In the genomic region with DNA sequence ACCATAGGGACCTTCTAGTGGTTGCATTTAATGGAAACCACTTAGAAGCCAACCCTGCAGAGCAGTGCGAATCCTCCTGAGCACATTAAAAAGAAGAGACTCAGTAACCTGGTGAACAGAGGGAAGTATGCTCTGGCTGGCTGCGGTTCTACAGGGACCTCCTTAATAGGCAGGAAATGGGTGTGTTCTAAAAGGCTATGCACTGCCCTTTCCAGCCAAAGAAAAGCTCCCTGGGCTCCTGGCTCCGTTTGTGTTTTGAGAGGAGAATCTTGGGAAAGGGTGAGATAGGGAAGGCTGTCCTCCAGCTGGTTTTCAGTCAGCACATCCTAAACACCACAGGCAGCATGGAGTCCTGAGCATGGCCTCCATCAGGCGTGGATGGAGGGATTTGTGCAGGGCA, we compare ENCODE assay signal across 18 mouse cellular contexts. TPM values are rescaled to one million over a fixed set of nuclear protein-coding genes. Genes with fewer than 3 reads are reported as not detected.
A peak's percentile ranks its signal among the peaks of the same experiment; 100 is the strongest.
DNase-seq lines count a peak whose midpoint lies in the region; TF ChIP-seq lines count a peak whose summit lies in the region.
"Had no signal": no experiment of that assay in that cellular context is flagged by ENCODE, and none has a peak within 500 bp of the region (broad histone marks: within the 10 kb centered on the region; RNA-seq: fewer than 3 reads in every experiment).

No protein-coding gene starts in this region.

- no peak overlapping the region for H3K4me3 ChIP-seq in left cerebral cortex, adult 2 months
- H3K4me3 ChIP-seq in thymus, adult 2 months (ENCODE audit: control insufficient read depth, insufficient read depth, low read length): no peak overlapping the region
- no peak overlapping the region for H3K4me3 ChIP-seq in macrophage (ENCODE audit: inconsistent target)
- H3K4me3 ChIP-seq in gastrocnemius, adult 2 months: no peak overlapping the region
- H3K4me3 ChIP-seq: heart, embryonic 15.5 days; hindbrain, embryonic 15.5 days; myocyte; stomach, embryonic 15.5 days had no signal

- WGBS in thymus, adult 2 months: 20% methylated on average over 4 of the region's 4 CpGs
- 13% methylated on average over 4 of the region's 4 CpGs for WGBS in macrophage (ENCODE audit: missing documents)

- no peaks in the 10 kb centered on the region for H3K36me3 ChIP-seq in thymus, adult 2 months (ENCODE audit: control insufficient read depth, insufficient read depth, low read length)
- H3K36me3 ChIP-seq in macrophage (ENCODE audit: inconsistent target): peaks cover 19% of the 10 kb centered on the region
- H3K36me3 ChIP-seq: heart, embryonic 15.5 days; hindbrain, embryonic 15.5 days; stomach, embryonic 15.5 days had no signal

- intact Hi-C loops in left cerebral cortex, adult 2 months (cut with DNase I): no loop called here
- intact Hi-C loops in gastrocnemius, adult 2 months (cut with DNase I): no loop called here

- H3K79me2 ChIP-seq in macrophage (ENCODE audit: inconsistent target): peaks cover 85% of the 10 kb centered on the region

- DNase-seq in left cerebral cortex, adult 2 months (ENCODE audit: extremely low spot score in 1 of 2, low spot score in 2 of 2): peak in 1 of 2 experiments; percentile 8
- DNase-seq in left cerebral cortex, adult 11 months (ENCODE audit: low spot score): no peak
- DNase-seq in thymus, postnatal 0 days (ENCODE audit: low spot score): peak; percentile 18
- DNase-seq in thymus, adult 2 months: no peak
- DNase-seq in gastrocnemius, adult 2 months: no peak
- DNase-seq in adrenal gland, adult 8-10 months: no peak
- DNase-seq: adrenal gland, postnatal 10 days; cerebellum, adult 8-10 months; gastrocnemius, postnatal 10 days; kidney, postnatal 25 days; layer of hippocampus, adult 9-11 months; thymus, postnatal 14 days had no signal

- H3K27me3 ChIP-seq in thymus, adult 2 months (ENCODE audit: control insufficient read depth, insufficient read depth, low read length): no peaks in the 10 kb centered on the region
- H3K27me3 ChIP-seq: heart, embryonic 15.5 days; hindbrain, embryonic 15.5 days; stomach, embryonic 15.5 days had no signal

- peak overlapping the region; percentile 6; the same call in 1 of the 2 replicates for H3K27ac ChIP-seq in left cerebral cortex, adult 2 months
- no peak overlapping the region for H3K27ac ChIP-seq in thymus, adult 2 months (ENCODE audit: control insufficient read depth, insufficient read depth, low read length)
- peak overlapping the region; percentile 95 for H3K27ac ChIP-seq in macrophage
- no peak overlapping the region for H3K27ac ChIP-seq in gastrocnemius, adult 2 months
- H3K27ac ChIP-seq: heart, embryonic 15.5 days; hindbrain, embryonic 15.5 days; stomach, embryonic 15.5 days had no signal

- H3K4me1 ChIP-seq in thymus, adult 2 months (replicated peaks; ENCODE audit: control insufficient read depth, insufficient read depth, low read length): peaks cover 6% of the 10 kb centered on the region; the same call in 1 of the 2 replicates
- H3K4me1 ChIP-seq: heart, embryonic 15.5 days; hindbrain, embryonic 15.5 days had no signal

- TF ChIP-seq CTCF in left cerebral cortex, adult 2 months (IDR thresholded peaks at IDR 0.05): no peak
- TF ChIP-seq CTCF in thymus, adult 2 months (IDR thresholded peaks at IDR 0.05; ENCODE audit: borderline replicate concordance, control insufficient read depth, extremely low read depth, insufficient read depth, low read length, poor library complexity): no peak
- no peak for TF ChIP-seq CTCF in gastrocnemius, adult 2 months (IDR thresholded peaks at IDR 0.05)

- no peak for TF ChIP-seq POLR2A in thymus, adult 2 months (IDR thresholded peaks at IDR 0.05; ENCODE audit: control insufficient read depth, extremely low read depth, insufficient read depth, low read length, poor library complexity)

RNA-seq across cellular contexts. Expression of gene Ly86, which starts 8.9 kb away (rescaled TPM):
- 1 to 10 TPM; 8.5 to 8.7 TPM for total RNA-seq in left cerebral cortex, adult 2 months (2021)
- 14.9 and 17.4 TPM in 2 replicates for polyA plus RNA-seq in thymus, postnatal 0 days (2015; fragmentation: Nextera tagmentation; extraction: Ambion mirVana)
- 14.2 and 14.4 TPM in 2 replicates for polyA plus RNA-seq in thymus, adult 2 months (2012; rRNA removed)
- 100 to 1,000 TPM in 9 of 26 experiments, 10 to 100 TPM in 16, 1 to 10 TPM in 1; 10.0 to 200 (median 76.7) TPM for total RNA-seq in macrophage (2018; cell fraction: chromatin; rRNA removed)
- 100 to 1,000 TPM; 133 to 424 (median 221) TPM for total RNA-seq in macrophage (2018; cell fraction: cytosol; rRNA removed)
- 100 to 1,000 TPM in 16 of 26 experiments, 10 to 100 TPM in 10; 43.3 to 294 (median 128) TPM for total RNA-seq in macrophage (2018; cell fraction: nucleus; rRNA removed)
- 192 to 352 TPM (median 335 TPM) in 3 replicates for polyA plus RNA-seq in macrophage (2018)
- total RNA-seq in gastrocnemius, adult 2 months (2021): under 1 TPM; 0.67 to 0.71 TPM
- 10 to 100 TPM in 2 of 4 experiments, 1 to 10 TPM in 2; 3.6 to 11.2 (median 8.0) TPM for total RNA-seq in adrenal gland, adult 8-10 months (2022)
- total RNA-seq: MEL had no signal
- polyA plus RNA-seq: myocyte had no signal

Comparison
In these comparisons a context has a peak if more than half of its experiments do, and no peak if none do; other contexts are left out.
1. H3K27ac ChIP-seq: peak in left cerebral cortex, adult 2 months (single experiment) and macrophage (single experiment); none in thymus, adult 2 months (single experiment) and gastrocnemius, adult 2 months (single experiment).